Mouse (Mus musculus): ENCODE results near the gene Tcf7l2.
A peak's percentile ranks its signal among the peaks of the same experiment; 100 is the strongest.

Tcf7l2 gene

DNA sequence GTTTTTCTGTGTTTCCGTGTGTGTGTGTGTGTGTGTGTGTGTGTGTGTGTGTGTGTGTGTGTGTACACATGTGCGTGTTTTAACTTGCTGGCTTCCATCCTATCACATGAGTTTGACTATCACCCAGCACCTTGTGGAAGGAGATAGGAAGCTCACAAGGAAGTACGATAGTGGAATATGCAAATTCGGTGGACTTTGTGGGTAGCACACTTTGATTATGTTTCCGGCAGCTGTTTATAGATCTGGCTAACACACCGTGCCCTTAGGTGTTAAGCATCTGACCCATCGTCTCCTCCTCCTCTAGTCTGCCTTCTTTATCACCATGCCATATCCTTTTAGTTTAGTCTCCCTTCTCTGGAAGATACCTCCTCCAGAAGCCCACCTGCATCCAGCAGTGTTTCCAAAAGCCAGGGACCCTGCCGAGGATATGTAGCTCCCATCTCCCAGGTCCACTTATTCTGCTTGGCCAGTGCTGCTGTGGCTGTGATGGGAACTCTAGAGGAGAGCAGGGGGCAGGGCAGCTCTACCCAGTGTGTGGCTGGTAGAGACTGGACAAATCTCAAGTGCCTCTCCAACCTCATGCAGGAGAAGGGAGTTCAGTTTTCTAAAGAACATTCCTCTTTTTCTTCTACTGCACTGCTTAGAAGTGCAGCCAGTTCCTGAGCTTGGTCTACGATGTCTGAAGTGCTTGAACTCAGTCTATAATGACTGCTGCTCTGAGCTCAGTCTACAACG, 118.6 kb downstream of the Tcf7l2 start:
- no peak for DNase-seq (ENCODE audit: low read depth, low spot score)

- no peak for DNase-seq (ENCODE audit: low read depth, low spot score)
Observed at GRCm38 (mm10) chr19:55861746-55862145, 120.1 kb downstream of the Tcf7l2 start.

DNA sequence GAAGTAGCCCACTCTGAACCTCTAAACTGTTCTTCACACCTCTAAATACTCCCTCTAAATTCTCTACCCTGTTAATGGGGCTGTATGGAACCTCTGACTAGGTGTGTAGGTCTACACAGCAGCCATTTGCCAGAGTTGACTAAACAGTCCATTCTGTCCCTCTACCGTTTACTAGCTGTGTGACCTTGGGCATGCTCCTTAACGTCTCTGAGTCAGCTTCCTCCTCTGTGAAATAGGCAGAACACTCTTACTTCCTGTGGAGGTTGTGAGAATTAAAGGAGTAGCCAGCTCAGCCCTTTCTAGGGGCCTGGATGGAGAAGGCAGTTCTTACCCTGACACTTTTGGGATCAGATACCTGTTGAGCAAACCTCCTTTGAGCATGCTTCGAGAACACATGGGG, 120.9 kb downstream of the Tcf7l2 start:
- no peak for DNase-seq (ENCODE audit: low read depth, low spot score)

DNA sequence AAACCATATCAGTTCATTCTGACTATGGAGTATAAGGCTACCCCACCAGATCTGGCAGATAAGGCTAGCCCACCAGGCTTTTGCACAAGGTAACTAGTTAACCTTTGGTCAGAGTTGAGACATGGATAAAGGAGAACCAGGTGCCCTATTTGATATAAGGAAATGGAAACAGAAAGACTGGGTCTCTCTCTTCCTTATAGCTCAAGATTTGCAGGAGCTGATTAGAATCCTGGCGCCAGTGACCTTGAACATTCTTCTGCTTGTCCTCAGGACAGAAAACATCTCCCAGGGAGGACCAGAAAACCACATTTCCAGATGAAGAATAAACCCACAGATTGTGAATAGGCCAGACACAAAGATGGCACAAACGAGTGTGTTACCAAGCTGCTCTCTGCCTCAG, 123.4 kb downstream of the Tcf7l2 start:
- DNase-seq (ENCODE audit: low read depth, low spot score), result no peak

GRCm38 (mm10) chr19:55865774-55866578, 124.4 kb downstream of the Tcf7l2 start:
- no peak for DNase-seq (ENCODE audit: low read depth, low spot score)

DNA sequence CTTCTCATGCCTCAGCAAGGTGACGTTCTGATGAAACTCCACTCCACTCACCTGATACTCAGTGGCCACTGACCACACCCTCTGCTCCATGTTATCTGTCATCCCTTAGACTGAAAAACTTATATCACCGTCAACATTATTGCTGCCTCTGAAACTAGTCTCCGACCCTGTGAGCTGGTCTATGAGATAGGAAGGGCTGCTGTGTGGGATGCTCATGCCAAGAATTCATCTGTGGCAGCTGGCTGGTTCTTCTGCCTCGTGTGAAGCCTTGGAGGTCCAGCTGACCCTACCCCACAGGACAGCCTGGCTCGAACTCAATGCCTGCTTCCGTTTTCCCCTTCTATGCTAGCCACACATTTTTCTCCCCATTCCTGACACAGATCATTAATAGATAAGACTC, 125.6 kb downstream of the Tcf7l2 start:
- DNase-seq (ENCODE audit: low read depth, low spot score), result no peak

- DNase-seq (ENCODE audit: low read depth, low spot score), result no peak
Observed at GRCm38 (mm10) chr19:55867905-55868304, 126.3 kb downstream of the Tcf7l2 start.

- DNase-seq (ENCODE audit: low read depth, low spot score), result no peak
Observed at GRCm38 (mm10) chr19:55868597-55868996, 127.0 kb downstream of the Tcf7l2 start.

GRCm38 (mm10) chr19:55870825-55871224, 129.2 kb downstream of the Tcf7l2 start:
- DNase-seq (ENCODE audit: low read depth, low spot score), result no peak

GRCm38 (mm10) chr19:55871496-55871895, 129.9 kb downstream of the Tcf7l2 start:
- DNase-seq (ENCODE audit: low read depth, low spot score), result no peak

DNA sequence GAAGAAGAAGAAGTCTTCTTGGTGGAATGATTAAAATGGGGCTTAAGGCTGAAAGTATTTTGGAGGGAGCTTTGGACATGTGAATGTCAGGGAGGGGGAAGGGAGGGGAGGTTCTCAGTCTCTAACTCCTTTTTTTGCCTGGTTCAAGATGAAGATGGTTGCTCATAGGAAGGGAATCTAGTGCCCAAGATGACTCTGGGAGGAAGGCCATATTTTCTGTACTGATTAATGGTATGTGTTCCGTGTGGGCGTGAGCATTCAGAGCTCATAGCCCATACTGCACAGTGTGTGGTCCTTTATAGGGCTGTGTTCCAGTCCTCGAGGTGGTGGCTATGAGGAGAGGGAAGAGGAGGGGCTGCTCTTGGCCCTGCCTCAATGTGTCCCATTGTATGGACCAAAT, 131.6 kb downstream of the Tcf7l2 start:
- DNase-seq (ENCODE audit: low read depth, low spot score), result no peak

GRCm38 (mm10) chr19:55876501-55876900, 134.9 kb downstream of the Tcf7l2 start:
- DNase-seq (ENCODE audit: low read depth, low spot score), result no peak

GRCm38 (mm10) chr19:55877404-55877915, 135.8 kb downstream of the Tcf7l2 start:
- peak; percentile 83 for DNase-seq (ENCODE audit: low read depth, low spot score)

DNA sequence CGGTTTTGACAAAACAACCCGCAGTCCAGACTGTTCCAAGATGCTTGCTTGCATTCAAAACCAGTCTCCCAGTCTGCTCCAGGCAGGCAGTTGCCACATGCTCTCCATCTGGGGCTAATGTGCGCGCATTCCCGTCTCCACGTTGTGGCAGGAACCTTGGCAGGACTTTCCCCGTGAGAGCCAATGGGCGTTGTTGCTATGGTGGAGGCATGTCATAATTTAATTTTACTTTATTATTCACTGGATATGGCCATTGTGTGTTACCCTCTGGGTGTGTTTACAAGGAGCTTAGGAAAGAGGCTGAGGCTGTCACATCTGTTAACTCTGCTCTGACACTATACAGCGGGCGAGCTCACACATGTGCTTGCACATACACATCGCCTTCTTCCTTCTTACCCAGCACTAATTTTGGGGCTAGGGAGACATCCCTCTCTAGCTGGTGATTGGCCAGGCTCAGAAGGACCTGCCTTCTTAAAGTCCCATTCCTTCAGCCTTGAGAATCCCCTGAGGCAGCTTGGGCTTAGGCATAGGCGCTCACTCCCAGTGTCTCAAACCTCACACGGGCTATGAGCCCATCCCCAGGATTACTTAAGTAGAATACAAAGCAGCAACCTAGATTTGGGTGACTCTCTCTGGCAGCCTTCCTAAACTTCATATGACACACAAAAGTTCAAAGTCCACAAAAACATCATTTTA, 139.2 kb downstream of the Tcf7l2 start:
- DNase-seq (ENCODE audit: low read depth, low spot score), result peak; percentile 39

DNA sequence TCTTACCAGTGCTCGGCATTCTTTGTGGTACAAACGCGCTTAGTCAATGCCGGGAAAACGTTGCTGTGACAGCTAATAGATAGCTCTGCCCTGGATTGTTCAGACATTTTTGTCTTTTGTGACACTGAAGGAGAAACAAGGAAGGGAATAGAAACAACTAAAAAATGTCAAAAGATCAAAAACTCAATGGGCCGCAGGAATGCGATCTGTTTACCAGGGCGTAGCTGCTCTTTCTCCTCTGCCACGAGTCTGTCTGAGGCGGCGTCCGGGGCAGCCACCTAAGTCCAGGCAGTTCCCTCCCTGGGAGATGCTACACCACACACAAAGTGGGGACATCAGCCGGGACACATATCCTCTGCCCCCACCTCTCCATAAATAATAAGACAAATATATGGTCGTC, 144.9 kb downstream of the Tcf7l2 start:
- no peak for DNase-seq (ENCODE audit: low read depth, low spot score)

GRCm38 (mm10) chr19:55891692-55892183, 150.1 kb downstream of the Tcf7l2 start:
- DNase-seq (ENCODE audit: low read depth, low spot score), result no peak

DNA sequence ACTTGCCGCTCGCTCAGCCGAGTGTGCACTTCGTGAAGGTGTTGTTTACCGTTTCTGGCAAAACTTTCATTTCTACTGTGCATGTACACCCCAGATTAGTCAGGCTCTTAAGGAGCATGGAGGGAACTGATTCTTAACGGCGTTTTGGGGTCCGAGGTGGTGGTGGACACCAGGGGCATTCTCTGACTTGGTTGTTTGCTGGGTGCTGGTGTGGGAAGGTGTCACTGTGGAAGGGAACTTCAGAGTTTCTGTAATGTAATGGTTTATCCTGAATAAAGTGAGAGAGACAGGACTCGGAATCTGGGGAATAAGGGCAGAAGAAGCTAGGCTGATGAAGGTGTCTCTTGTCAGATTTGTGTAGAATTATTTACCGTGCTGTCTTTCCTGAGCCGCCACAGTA, 151.9 kb downstream of the Tcf7l2 start:
- DNase-seq (ENCODE audit: low read depth, low spot score), result no peak

GRCm38 (mm10) chr19:55894396-55894795, 152.8 kb downstream of the Tcf7l2 start:
- no peak for DNase-seq (ENCODE audit: low read depth, low spot score)

DNA sequence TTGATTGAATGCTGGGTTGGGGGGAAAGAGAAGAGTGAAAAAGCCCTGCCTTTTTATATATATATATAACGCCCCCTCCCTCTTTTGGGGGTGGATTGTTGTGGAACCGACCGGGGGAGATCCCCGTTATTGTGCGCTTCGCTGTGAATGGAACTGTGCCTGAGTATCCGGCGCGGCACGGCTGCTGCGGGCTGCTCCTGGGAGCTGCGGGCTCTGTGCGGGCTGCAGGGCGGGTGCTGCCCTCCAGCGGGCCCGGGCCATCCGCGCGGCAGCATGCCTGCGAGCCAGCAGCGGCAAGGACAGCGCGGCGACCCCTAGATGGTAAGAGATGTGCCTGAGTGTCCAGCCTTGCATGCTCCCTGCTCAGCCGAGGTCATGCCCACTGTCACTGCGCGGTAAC, 153.7 kb downstream of the Tcf7l2 start:
- peak; percentile 78 for DNase-seq (ENCODE audit: low read depth, low spot score)

DNA sequence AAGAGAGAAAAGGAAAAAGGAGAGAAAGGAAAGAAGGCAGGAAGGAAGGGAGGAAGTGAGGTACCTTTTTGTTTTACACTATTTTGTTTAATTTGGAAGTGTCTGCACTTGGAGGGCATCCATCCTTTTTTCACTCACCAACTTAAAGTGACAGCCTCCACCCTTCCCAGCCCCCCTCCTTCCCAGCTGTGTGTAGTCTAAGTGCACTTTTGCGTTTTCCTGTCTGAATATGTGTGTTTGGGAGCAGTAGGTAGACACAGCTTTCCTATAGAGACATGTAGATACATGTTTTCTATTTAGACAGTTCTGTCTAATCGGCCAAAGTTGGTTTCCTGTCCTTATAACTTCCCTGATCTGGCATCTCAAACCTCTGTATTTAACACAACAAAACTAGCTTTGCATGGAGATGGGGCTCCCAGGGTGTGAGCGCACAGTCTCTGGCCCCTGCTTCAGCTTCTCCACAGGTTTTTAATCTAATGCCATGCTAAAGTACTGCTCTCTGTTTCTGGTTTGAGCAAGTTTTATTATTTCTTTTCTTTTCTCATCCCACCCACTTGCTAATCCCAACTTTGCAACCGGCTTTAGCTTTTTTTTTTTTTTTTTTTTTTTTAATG, 154.3 kb downstream of the Tcf7l2 start:
- no peak for DNase-seq (ENCODE audit: low read depth, low spot score)

- no peak for DNase-seq (ENCODE audit: low read depth, low spot score)
Observed at GRCm38 (mm10) chr19:55896629-55897028, 155.0 kb downstream of the Tcf7l2 start.

All from mesoderm, embryonic 11.5 days (tissue).